Mouse (Mus musculus) layer of hippocampus, postnatal 25 days (tissue): ENCODE data around the gene Gm10521. TPM values are rescaled to one million over a fixed set of nuclear protein-coding genes. Genes with fewer than 3 reads are reported as not detected.

Experiments used
- DNase-seq, 2 experiments: peaks; one replicate each; pipeline ENCODE4 v3.0.0; 2022; ENCODE audit warnings: mixed read lengths in 2 of 2, low spot score in 1 of 2; ENCODE audit errors: extremely low spot score in 1 of 2
- total RNA-seq, 2 experiments: library from RNA; stranded (reverse); gene quantifications; 2 replicates each; pipeline ENCODE4 v1.2.3; 2021

Gene Gm10521
- total RNA-seq, 2 experiments from 2014 or later: 0.14 TPM; not detected in 1

GRCm38 (mm10) chr1:171946447-171946995 lies 51.1 kb downstream of the Gm10521 start:
- no peak for DNase-seq

Other genes with a start within 250 kb of the Gm10521 start
- not detected for gene Slamf7, start 242.6 kb upstream of the Gm10521 start, total RNA-seq
- gene Cd48, start 213.7 kb upstream of the Gm10521 start, total RNA-seq: under 1 TPM in 1 of 2 experiments, not detected in 1; 0.52 TPM
- under 1 TPM; 0.12 to 0.33 TPM for gene Slamf1, start 128.5 kb upstream of the Gm10521 start, total RNA-seq
- gene Cd84, start 56.0 kb upstream of the Gm10521 start, total RNA-seq: 1 to 10 TPM; 2.6 to 3.7 TPM
- not detected for gene Slamf6, start 21.9 kb downstream of the Gm10521 start, total RNA-seq
- gene Vangl2, start 132.8 kb downstream of the Gm10521 start, total RNA-seq: 10 to 100 TPM; 15.9 to 18.3 TPM
- 1 to 10 TPM; 1.3 to 1.6 TPM for gene Nhlh1, start 161.9 kb downstream of the Gm10521 start, total RNA-seq
- gene Copa, start 186.9 kb downstream of the Gm10521 start, total RNA-seq: 100 to 1,000 TPM; 148 to 149 TPM
- 10 to 100 TPM; 59.5 to 63.2 TPM for gene Ncstn, start 187.1 kb downstream of the Gm10521 start, total RNA-seq
- gene Pex19, start 231.1 kb downstream of the Gm10521 start, total RNA-seq: 100 to 1,000 TPM in 1 of 2 experiments, 10 to 100 TPM in 1; 99.8 to 101 TPM